Mouse (Mus musculus): Measurements from ENCODE around the gene Hist2h2aa1. TPM values are rescaled to one million over a fixed set of nuclear protein-coding genes. Genes with fewer than 3 reads are reported as not detected.
"Not testable (repeated sequence)": the region's sequence is repeated elsewhere in the genome, so short reads cannot be mapped to it uniquely, and the experiment has no call there.

Hist2h2aa1 gene
- total RNA-seq, 4 experiments from 2014 or later: 2.7 to 5.0 (median 4.8) TPM; not detected in 1

DNA sequence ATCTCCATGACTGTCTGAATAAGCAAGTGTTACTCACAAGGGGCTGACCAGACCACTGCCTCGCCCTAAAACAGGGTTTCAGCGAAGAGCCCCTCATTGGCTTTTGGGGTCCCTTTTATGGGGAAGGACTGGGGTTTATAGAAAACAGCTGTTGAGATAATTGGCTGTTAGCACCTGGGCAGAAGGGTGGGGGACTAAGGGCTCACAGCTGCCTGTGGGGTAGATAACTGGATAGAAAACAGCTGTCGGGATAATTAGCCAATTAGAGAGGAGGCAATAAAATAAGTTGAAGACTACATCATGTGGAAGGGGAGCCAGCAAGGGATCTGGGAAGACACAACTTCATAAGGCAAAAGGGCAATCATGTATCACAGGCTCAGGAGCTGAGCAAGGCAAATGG, 5.6 kb downstream of the Hist2h2aa1 start:
- DNase-seq (ENCODE audit: low spot score in 2 of 2): no peak

DNA sequence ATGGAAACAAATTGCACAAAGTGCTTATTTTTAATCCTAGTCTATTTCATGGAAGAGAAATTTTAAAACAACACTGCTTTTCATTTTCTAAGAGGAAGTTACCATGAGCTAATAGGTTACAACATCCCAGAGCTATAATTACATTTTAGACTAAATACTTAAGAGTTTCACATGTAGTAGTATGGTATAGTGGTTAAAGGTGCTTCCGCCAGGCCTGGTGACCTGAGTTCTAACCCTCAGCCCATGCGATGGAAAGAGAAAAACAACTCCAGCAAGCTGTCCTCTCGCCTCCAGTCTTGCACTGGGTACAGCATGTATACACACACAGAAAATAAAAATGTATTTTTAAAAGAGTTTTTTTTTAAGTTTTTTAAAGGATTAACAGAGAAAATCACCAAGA, 6.5 kb downstream of the Hist2h2aa1 start:
- no peak for DNase-seq (ENCODE audit: low spot score in 2 of 2)

DNA sequence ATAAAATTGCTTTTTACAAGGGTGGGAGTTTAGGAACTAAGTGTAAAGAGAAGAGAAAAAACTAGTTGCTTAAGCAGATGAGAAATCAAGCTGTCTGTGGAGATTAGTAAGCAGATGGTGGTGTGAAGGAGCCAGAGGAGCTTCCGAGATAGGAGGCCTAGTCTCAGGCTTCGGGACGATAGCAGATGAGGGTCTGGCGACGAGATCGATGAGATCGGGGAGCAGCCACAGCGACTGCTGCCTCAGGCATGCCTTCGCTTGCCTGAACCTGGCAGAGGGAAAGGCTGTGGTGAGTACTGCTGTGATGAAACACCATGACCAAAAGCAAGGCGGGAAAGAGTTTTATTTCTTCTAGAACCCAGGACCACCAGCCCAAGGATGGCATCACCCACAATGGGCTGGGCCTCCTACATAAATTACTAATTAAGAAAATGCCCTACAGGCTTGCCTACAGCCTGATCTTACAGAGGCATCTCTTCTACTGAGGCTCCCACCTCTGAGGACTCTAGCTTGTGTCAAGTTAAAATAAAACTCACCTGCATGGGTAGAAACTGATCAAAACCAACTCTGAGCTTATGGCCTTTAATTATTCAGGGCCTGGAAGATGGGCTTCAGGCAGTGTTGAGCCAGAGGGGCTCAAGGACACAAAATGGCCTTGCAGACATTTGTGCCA, 9.5 kb downstream of the Hist2h2aa1 start:
- no peak for DNase-seq (ENCODE audit: low spot score in 2 of 2)

DNA sequence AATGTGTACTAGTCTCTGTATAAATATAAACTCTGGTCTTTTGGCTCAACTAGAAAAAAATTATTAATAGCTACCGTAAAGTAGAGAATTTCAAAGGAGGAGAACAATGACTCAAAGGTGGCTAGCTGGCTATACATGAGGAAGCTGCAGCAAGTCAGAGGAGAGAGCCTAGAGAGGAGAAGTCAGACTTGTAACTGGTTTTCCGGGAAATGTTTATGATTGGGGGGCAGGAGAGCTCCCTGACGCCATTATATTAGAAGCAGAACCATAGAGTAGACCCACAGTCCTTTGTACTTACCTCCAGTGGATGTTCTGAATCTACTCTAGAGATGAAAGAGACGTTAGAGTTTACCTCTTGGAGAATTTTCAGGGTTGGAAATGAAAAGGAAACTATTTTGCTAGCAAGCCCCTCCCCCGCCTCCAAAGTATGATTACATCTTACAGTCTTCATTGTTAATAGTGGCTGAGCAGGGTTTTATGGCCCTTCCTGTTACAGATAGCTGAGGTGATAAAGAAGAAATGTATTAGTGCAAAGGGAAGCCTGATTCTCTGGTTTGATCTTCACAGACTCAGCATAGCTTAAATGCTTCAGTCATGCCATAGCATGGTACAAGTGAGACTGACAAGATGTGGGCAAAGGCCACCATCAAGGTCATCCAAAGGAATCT, 10.8 kb downstream of the Hist2h2aa1 start:
- DNase-seq (ENCODE audit: low spot score in 2 of 2): no peak

DNA sequence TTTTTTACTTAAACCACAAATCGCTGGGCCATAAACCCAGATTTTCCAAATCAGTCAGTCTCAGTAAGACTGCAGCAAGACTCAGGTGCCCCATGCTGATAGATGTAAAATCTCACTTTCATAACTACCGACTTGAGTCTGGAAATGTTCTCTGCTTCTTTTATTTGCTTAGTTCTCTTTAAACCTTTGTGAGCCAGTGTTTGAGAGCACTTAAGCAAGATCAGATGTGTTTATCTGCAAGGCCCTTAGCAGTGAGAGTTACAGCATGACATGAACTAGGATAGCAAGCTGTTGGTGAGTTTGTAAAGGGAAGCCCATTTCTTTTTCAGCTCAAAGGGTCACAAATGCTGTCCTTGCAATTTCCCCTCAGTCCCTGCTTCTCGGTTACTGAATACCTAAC, 11.9 kb downstream of the Hist2h2aa1 start:
- no peak for DNase-seq (ENCODE audit: low spot score in 2 of 2)

DNA sequence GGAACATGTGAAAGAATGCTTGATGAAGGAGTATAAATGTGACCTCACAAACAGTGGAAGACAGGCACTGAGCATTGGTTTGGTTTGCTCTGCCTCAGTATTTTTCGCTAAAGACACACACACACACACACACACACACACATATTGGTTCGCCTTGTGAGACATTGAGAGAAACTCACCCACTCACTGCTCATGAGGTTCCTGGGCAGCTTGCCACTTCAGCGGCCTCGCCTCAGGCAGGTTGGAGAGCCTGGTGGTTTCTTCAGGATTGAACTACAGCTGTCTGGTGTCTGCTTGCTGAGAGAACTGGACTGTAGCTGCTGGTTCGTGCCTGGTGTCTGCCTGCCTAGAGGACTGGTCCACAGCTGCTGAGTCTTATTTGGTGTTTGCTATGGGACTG, 14.9 kb downstream of the Hist2h2aa1 start:
- no peak for DNase-seq (ENCODE audit: low spot score in 2 of 2)

DNA sequence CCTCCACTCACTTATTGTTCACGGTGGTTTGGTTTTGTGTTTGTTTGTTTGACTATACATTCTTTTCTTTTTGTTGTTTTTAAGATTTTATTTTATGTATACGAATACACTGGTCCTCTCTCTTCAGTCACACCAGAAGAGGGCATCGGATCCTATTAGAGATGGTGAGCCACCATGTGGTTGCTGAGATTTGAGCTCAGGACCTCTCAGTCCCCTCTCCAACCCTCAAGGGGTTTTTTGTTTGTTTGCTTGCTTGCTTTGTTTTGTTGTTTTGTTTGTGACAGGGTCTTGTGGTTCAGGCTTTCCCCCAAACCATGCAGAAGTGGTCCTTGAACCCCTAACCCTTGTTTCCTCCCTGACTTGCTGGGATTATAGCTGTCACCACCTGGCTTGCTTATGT, 16.3 kb downstream of the Hist2h2aa1 start:
- no peak for DNase-seq (ENCODE audit: low spot score in 2 of 2)

DNA sequence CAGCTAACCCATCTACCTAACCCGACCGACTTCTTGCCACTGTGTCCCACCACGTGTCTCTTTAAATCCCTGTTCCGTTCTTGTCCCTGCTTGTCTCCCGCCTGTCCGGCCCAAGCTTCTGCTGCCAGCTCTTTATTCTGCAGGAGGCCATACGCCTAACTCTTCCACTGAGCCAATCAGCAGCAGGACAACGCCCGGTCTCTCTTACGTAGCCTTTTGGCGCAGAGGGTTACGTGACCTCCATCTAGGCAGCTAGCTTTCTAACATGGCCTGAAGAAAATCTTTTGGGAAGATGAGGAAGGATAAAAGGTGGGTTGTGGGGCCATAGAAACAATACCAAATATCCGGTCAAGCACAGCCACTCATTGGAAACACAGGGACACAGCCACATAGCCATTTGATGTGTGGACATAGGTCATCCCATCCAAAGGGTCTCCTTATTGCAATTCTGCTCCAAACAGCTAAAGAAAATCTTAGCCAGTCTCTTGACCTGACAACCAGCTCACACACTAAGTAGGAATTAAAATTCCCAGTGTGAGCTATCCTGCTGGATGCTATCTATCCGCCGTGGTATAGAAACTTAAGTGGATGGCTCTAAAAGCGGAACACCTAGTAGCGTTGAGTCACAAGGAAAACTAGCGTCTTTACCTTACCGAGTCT, 17.0 kb downstream of the Hist2h2aa1 start:
- peak; percentile 77 to 81 for DNase-seq (ENCODE audit: low spot score in 2 of 2)

DNA sequence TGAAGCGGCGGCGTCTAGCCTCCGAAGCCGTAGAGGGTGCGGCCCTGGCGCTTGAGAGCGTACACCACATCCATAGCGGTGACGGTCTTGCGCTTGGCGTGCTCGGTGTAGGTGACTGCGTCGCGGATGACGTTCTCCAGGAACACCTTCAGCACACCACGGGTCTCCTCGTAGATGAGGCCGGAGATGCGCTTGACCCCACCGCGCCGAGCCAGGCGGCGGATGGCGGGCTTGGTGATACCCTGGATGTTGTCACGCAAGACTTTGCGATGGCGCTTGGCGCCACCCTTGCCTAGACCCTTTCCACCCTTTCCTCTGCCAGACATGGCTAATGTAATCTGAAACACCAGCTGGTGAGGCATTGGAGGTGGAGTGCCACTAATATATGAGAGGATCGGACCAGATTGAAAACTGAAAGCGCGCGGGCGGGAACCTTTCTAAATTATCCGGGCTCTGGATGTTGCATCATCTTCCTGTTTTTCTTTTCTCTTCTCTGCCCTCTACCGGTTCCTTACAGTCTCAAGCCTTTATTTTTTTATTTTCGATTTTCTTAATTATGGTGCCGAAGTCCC, 17.8 kb downstream of the Hist2h2aa1 start, which contains the start of gene Hist2h4:
TSS of gene Hist2h4 (minus strand) at position 333 of the 572 bp plus-strand sequence.
- DNase-seq (ENCODE audit: low spot score in 2 of 2): peak; percentile 93

DNA sequence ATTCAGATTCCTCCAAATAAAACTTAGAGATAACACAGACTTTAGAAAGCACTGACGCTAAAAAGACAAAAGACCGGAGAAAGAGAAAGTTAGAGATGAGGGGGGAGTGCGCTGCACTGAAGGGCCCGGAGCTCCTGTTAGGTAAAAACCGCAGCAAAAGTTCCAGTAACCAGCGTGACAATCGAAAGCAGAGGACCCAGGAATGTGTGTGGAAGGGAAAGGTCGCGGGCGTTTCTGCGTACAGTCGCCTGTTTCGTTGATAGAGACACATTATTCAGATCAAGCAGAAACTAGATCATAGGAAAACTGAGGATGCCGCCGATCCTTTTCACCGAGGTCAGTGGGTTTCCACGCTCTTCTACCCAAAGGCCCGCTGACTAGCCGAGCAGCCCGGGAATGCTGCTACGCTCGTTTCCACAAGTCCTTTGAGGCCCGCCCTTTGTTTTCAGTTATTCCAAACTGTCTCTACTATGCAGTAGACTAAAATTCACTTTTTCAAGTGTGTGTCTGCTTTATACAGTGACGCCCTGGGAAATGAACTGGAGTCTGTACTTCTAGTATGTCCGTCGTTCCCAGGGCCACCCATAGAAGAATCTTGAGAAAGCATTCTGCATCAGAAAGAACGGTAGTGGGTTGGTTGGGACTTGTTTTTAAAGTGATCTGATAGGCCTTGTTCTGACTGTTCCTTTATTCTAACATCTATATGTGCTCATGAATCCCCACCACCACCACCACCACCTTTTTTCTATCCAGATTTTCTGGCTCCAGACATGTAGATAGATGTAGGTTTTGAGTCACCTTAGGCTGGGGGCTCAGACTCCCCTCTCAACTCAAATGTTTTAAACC, 18.5 kb downstream of the Hist2h2aa1 start:
- DNase-seq (ENCODE audit: low spot score in 2 of 2): peak; percentile 25 to 27

DNA sequence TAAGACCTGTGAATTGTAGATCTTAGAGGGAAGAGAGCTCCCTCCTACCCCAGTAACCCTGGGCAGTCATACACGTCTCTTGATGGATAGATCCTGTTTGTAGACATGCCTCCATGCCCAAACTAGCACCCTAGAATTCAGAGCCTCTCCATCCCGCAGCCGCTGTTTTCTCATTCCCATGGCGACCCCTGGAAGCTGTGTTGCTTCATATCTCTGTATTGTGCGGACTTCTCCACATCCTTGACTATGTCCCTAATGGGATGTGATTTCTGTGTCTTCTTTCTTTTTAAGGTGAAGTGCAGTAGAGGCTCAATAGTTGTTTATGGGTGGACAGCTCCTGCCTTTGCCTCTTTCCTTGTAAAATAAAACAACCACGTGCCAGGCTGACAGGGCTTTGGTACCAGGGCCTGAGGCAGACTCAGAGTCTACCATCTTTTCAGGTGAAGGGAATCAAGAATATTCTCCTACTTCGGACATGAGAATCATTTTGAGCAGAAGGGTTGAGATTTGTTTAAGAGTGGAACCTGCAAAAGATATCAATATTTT, 19.2 kb downstream of the Hist2h2aa1 start:
- DNase-seq (ENCODE audit: low spot score in 2 of 2): no peak

DNA sequence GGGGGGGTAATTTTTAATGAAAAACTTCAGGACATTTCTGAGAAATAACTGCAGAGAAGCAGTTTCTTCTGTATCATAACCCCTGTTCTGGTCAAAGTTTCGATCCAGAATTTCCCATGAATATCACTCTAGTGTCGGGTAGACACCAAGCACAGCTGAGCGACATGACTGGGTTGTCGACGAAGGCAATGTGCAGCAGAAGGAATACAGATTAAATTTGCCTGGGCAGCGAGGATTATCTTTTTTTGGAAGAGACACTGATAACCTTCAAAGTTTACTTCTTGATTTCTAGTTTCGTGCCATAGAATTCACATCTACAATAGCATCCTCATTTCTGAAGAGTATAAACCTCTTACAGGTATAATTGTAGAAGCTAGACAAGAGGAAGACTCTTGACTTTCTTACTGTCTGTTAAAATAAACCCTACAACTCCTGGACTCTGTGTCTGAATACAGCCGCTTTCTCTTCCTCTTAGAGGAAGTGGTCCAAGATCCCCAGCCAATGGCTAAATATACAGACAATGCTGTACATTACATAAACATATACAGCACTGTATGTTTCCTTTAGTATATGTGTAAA, 20.9 kb downstream of the Hist2h2aa1 start:
- DNase-seq (ENCODE audit: low spot score in 2 of 2): no peak

DNA sequence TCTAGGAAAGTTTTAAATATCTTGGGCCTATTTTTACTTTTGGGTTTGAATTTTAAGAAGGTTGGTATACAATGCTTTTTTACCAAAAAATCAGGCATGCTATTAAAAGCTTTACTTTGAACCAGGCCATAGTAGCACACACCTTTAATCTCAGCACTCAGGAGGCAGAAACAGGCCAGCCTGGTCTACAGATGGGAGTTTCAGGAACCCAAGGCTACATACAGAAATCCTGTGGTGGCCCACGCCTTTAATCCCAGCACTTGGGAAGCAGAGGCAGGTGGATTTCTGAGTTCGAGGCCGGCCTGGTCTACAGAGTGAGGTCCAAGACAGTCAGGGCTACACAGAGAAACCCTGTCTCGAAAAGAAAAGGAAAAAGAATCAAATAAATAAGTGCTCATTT, 22.2 kb downstream of the Hist2h2aa1 start:
- no peak for DNase-seq (ENCODE audit: low spot score in 2 of 2)

DNA sequence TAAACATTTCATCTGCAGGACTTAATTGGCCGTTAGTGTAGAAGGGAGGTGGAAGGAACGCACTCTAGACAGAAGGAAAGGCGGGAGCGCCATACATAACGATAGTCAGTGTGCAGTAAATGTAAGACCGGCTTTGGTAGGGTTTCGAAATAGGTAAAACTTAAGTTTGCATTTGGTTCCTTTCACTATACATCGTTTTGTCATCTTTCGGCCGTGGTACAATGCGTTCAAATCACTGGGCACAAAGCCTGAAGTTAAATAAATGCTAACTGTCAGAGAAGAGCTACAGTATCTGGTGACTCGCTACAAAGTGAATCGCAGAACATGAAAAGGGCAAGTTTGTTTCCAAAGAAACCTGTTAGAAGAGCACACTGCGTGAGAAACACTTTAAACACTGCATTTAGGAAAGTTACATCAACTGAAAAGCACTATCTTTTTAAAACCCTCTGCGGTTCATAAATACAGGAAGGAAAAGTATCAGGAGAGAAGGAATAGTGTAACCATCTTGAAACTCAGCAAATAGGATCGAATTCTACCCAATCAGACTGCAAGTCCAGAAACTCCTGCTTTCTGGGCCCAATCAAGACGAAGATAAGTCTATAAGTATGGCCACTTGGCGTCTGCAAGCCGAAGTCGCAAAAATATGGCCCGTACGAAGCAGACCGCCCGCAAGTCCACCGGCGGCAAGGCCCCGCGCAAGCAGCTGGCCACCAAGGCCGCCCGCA, 22.9 kb downstream of the Hist2h2aa1 start, which contains the start of gene Hist2h3b:
TSS of gene Hist2h3b (plus strand) at position 604 of the 725 bp plus-strand sequence.
- DNase-seq (ENCODE audit: low spot score in 2 of 2): peak; percentile 46 to 62

DNA sequence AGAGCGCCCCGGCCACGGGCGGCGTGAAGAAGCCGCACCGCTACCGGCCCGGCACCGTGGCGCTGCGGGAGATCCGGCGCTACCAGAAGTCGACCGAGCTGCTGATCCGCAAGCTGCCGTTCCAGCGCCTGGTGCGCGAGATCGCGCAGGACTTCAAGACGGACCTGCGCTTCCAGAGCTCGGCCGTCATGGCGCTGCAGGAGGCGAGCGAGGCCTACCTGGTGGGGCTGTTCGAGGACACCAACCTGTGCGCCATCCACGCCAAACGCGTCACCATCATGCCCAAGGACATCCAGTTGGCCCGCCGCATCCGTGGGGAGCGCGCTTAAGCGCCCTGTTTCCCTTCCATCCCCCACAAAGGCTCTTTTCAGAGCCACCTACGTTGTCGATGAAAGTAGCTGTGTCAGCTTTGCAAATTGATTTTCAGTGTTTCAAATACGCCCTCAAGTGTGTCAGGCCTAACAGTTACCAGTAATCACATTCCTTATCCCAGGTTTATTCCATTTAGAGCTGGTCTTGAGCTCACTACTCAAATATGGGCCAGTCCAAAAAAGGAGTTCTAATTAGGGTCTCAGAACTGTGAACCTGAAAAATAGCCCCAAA, 23.6 kb downstream of the Hist2h2aa1 start:
- DNase-seq (ENCODE audit: low spot score in 2 of 2): not testable (repeated sequence)

DNA sequence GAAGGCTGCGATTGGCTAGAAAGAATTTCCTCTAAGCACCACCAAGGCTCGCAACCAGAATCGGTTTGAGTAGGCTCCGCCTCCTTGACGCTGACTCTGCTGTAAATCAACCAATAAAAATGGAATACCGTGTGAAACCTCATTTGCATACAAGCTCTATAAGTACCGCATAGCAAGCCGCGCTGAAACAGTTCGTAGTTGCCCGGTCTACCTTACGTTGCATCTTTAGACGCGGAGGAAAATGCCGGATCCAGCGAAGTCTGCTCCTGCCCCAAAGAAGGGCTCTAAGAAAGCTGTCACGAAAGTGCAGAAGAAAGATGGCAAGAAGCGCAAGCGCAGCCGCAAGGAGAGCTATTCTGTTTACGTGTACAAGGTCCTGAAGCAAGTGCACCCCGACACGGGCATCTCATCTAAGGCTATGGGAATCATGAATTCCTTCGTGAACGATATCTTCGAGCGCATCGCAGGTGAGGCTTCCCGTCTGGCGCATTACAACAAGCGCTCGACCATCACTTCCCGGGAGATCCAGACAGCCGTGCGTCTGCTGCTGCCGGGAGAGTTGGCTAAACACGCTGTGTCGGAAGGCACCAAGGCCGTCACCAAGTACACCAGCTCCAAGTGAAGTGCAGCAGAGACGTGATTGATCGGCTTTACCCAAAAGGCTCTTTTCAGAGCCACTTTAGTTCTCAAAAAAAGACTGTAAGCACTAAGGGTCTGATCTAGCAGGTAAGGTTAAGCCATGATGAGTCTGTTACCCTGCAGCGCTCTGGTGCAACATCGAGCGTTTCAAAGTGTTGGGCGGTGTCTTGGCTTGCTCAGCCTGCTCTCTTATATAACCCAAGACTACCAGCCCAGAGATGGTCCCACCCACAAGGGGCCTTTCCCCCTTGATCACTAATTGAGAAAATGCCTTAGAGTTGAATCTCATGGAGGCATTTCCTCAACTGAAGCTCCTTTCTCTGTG, 24.5 kb downstream of the Hist2h2aa1 start, which contains the start of gene Hist2h2bb:
TSS of gene Hist2h2bb (plus strand) at position 242 of the 964 bp plus-strand sequence.
- peak; percentile 82 to 89 for DNase-seq (ENCODE audit: low spot score in 2 of 2)

DNA sequence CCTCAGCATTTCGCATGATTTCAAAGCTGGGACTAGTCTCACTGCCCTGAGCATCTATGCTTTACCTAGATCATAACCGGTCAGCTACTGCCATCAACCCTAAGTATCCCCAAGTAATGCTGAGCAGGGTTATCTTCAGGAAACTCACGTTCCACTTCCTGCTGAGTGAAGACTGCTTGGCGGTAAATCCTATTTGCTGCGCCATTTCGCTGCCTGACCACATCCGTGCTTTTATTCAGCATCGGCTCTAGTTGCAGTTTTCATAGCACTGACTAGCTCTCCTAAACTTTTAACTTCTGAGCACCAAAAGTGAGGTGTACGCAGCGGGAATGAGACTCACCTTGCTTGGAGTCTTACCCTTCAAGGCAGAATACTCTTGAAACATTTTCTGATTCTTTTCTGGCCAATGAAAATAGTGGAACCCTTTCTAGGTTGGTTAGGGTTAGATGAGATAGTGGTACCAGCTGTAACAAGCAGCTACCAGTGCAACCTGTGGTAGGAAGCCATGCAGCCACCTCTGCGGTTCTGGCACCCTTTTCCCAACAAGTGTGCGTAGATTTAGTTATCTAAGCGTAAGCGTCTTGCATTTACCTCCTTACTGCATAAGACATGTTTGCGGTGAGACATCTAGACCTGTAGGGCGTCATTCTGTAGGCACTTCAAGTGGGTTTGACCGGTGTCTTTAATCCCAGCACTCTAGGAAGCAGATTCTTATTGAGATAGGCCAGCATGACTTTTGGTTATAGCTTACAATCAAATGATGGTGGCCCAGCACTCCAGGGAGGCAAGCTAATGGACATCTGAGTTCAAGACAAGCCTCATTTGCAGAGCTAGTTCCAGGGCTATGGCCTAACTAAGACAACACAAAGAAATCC, 28.5 kb downstream of the Hist2h2aa1 start:
- DNase-seq (ENCODE audit: low spot score in 2 of 2): no peak
